Mouse (Mus musculus): ENCODE measurements around the gene 2210016L21Rik. TPM values are rescaled to one million over a fixed set of nuclear protein-coding genes. Genes with fewer than 3 reads are reported as not detected.

The 2210016L21Rik gene
- total and polyA plus RNA-seq, 3 experiments = 16.2 to 46.1 TPM; not detected in 1

DNA sequence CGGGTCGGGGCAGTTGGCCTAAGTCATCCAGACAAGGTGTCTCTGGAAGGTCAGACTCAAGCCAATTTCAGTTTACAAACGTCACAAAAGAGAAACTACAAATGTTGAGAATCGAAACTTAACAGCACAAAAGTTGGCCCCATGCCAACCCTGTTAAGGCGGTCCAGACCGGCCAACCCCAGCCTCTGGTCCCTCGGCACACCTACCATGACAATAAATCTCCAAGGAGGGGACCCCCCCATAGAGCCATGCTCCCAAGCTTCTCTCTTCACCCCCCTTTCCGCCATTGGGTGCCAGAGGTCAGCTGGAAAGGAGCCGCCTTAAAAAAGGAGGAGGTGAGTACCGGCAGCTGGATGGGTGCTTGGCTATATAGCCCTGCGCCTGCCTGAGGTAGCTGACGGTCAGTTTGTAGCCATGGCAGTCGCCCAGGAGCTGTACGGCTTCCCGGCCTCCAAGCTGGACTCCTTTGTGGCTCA, 18.9 kb upstream of the 2210016L21Rik start, which contains the start of gene Oasl1:
TSS of gene Oasl1 (plus strand) at position 243 of the 476 bp plus-strand sequence.
- H3K36me3 ChIP-seq (ENCODE audit: control insufficient read depth in 1 of 2, insufficient read depth in 2 of 2, low read length in 2 of 2) = peaks cover 0 to 32% of the 10 kb centered on the region in 2 experiments; a peak in 2 of 4 replicates
- peaks cover 3% of the 10 kb centered on the region; the same call in 1 of the 2 replicates for H3K79me2 ChIP-seq (ENCODE audit: control insufficient read depth, insufficient read depth, low read length, poor library complexity)
- H3K27me3 ChIP-seq (ENCODE audit: control insufficient read depth in 1 of 2, insufficient read depth in 2 of 2, low read length in 2 of 2) = no peaks in the 10 kb centered on the region
- peak within 1 kb of the TSS; percentile 98 for H3K27ac ChIP-seq (ENCODE audit: control insufficient read depth, low read depth, low read length)
- peak within 1 kb of the TSS; percentile 72 to 74 for H3K4me3 ChIP-seq (ENCODE audit: control insufficient read depth in 1 of 2, insufficient read depth in 1 of 2, low read depth in 2 of 2, low read length in 2 of 2)
- DNase-seq (ENCODE audit: low read depth, low spot score) = peak; percentile 74
- H3K9ac ChIP-seq (ENCODE audit: control insufficient read depth, low read depth, low read length, poor library complexity, severe bottlenecking) = peak within 1 kb of the TSS; percentile 81
- H3K4me1 ChIP-seq (ENCODE audit: control insufficient read depth in 1 of 2, insufficient read depth in 2 of 2, low read length in 2 of 2) = peaks cover 9 to 52% of the 10 kb centered on the region in 2 experiments
- TF ChIP-seq ETS1 (IDR thresholded peaks at IDR 0.05; ENCODE audit: low read depth, low read length) (peak; percentile 65), ZKSCAN1 (IDR thresholded peaks at IDR 0.05; ENCODE audit: low read depth, low read length) (no peak), RCOR1 (IDR thresholded peaks at IDR 0.05; ENCODE audit: low read depth, low read length) (peak; percentile 57; the same call in 1 of the 2 replicates), NRF1 (IDR thresholded peaks at IDR 0.05; ENCODE audit: insufficient read depth, low read depth, low read length, poor library complexity, severe bottlenecking) (no peak), POLR2A (IDR thresholded peaks at IDR 0.05; ENCODE audit: control insufficient read depth in 1 of 2, insufficient read depth in 1 of 2, low read depth in 1 of 2, low read length in 2 of 2, poor library complexity in 1 of 2) (0 out of 4 replicates have a peak, but pooled peaks of 1 of the 2 experiments have one; percentile 34), USF1 (IDR thresholded peaks at IDR 0.05; ENCODE audit: low read depth, low read length) (no peak; the same call in 1 of the 2 replicates), TCF12 (IDR thresholded peaks at IDR 0.05; ENCODE audit: low read depth, low read length) (no peak), HCFC1 (IDR thresholded peaks at IDR 0.05; ENCODE audit: low read depth, low read length) (no peak; the same call in 1 of the 2 replicates), UBTF (IDR thresholded peaks at IDR 0.05; ENCODE audit: borderline replicate concordance, insufficient read depth, low read depth, low read length) (no peak), GABPA (IDR thresholded peaks at IDR 0.05; ENCODE audit: low read depth, low read length) (no peak), CHD1 (IDR thresholded peaks at IDR 0.05; ENCODE audit: low read depth, low read length) (no peak), MEF2A (IDR thresholded peaks at IDR 0.05; ENCODE audit: extremely low read depth, insufficient replicate concordance, low read depth, low read length, poor library complexity, severe bottlenecking) (no peak), MXI1 (IDR thresholded peaks at IDR 0.05; ENCODE audit: low read depth, low read length) (no peak), MAX (IDR thresholded peaks at IDR 0.05; ENCODE audit: low read length) (no peak), NELFE (IDR thresholded peaks at IDR 0.05; ENCODE audit: low read depth, low read length) (peak; percentile 39; the same call in 1 of the 2 replicates), ZMIZ1 (IDR thresholded peaks at IDR 0.05; ENCODE audit: low read depth, low read length) (no peak; the same call in 1 of the 2 replicates), ELF1 (IDR thresholded peaks at IDR 0.05; ENCODE audit: low read depth, low read length) (no peak), GATA1 (IDR thresholded peaks at IDR 0.05; ENCODE audit: low read depth, low read length) (no peak), POLR2AphosphoS2 (IDR thresholded peaks at IDR 0.05; ENCODE audit: low read length) (no peak), MAFK (IDR thresholded peaks at IDR 0.05; ENCODE audit: borderline replicate concordance, low read depth, low read length) (no peak), MAZ (IDR thresholded peaks at IDR 0.05; ENCODE audit: low read depth, low read length) (no peak), EP300 (IDR thresholded peaks at IDR 0.05; ENCODE audit: low read depth in 1 of 2, low read length in 2 of 2) (peak; percentile 45 to 63), ZNF384 (IDR thresholded peaks at IDR 0.05; ENCODE audit: low read depth, low read length) (no peak), USF2 (IDR thresholded peaks at IDR 0.05; ENCODE audit: borderline replicate concordance in 1 of 2, insufficient read depth in 1 of 2, low read depth in 1 of 2, low read length in 2 of 2) (no peak), CHD2 (IDR thresholded peaks at IDR 0.05; ENCODE audit: low read length) (no peak), BHLHE40 (IDR thresholded peaks at IDR 0.05; ENCODE audit: borderline replicate concordance, low read depth, low read length) (no peak), TBP (IDR thresholded peaks at IDR 0.05; ENCODE audit: low read depth, low read length) (peak; percentile 61; the same call in 1 of the 2 replicates), SIN3A (IDR thresholded peaks at IDR 0.05; ENCODE audit: low read length) (no peak; the same call in 1 of the 2 replicates), POLR2AphosphoS5 (IDR thresholded peaks at IDR 0.05; ENCODE audit: borderline replicate concordance, low read depth, low read length) (no peak), JUND (IDR thresholded peaks at IDR 0.05; ENCODE audit: low read depth, low read length) (no peak), KAT2A (conservative IDR thresholded peaks at IDR 0.05; ENCODE audit: low read depth, low read length) (no peak), E2F4 (IDR thresholded peaks at IDR 0.05; ENCODE audit: borderline replicate concordance, low read depth, low read length) (no peak)
- H3K9me3 ChIP-seq (replicated peaks; ENCODE audit: insufficient read depth, low read length) = no peaks in the 10 kb centered on the region

Data from MEL (cell line).